Mouse (Mus musculus) lung, embryonic 15.5 days (tissue): ENCODE data around the gene Actr1a. TPM values are rescaled to one million over a fixed set of nuclear protein-coding genes. Genes with fewer than 3 reads are reported as not detected.
A peak's percentile ranks its signal among the peaks of the same experiment; 100 is the strongest.

ENCODE experiments used
- ATAC-seq: fragments of 200-750 bp; cut with Nextera tagmentation; 2 replicates; pipeline ENCODE4 v1.8.0; 2017; ENCODE audit warnings: moderate number of reproducible peaks, borderline replicate concordance; ENCODE audit not compliant: low FRiP score, low TSS enrichment; ENCODE audit errors: extremely low read depth
- H3K27ac ChIP-seq: fragments of 300-500 bp; sonication (generic); 2 replicates; pipeline ENCODE4 v1.5.1; 2015; ENCODE audit warnings: moderate library complexity, mild to moderate bottlenecking, inconsistent platforms
- H3K27me3 ChIP-seq: fragments of 300-500 bp; sonication (generic); 2 replicates; pipeline ENCODE4 v1.6.1; 2015; ENCODE audit warnings: inconsistent platforms
- H3K36me3 ChIP-seq: fragments of 300-500 bp; sonication (generic); 2 replicates; pipeline ENCODE4 v1.6.1; 2015; ENCODE audit warnings: inconsistent platforms
- H3K4me1 ChIP-seq: fragments of 300-500 bp; sonication (generic); 2 replicates; pipeline ENCODE4 v1.6.1; 2015; ENCODE audit warnings: inconsistent platforms
- H3K4me2 ChIP-seq: fragments of 300-500 bp; sonication (generic); 2 replicates; pipeline ENCODE4 v1.6.1; 2015; ENCODE audit warnings: inconsistent platforms, mild to moderate bottlenecking, moderate library complexity
- H3K4me3 ChIP-seq: fragments of 300-500 bp; sonication (generic); 2 replicates; pipeline ENCODE4 v1.5.1; 2015; ENCODE audit warnings: mild to moderate bottlenecking, inconsistent platforms
- H3K9ac ChIP-seq: fragments of 300-500 bp; sonication (generic); 2 replicates; pipeline ENCODE4 v1.6.1; 2015; ENCODE audit warnings: inconsistent platforms
- H3K9me3 ChIP-seq: fragments of 300-500 bp; sonication (generic); 2 replicates; pipeline ENCODE4 v1.6.1; 2016; ENCODE audit warnings: inconsistent platforms
- WGBS: fragments of 180-500 bp; shearing (Covaris S2); methylation state at CpG from one replicate; pipeline ENCODE4 v1.1.7; 2015; 5-methylcytosine and 5-hydroxymethylcytosine counted together
- polyA plus RNA-seq: library from polyadenylated mRNA; unstranded; fragments of >200 nt; fragmentation: Nextera tagmentation; extraction: Ambion mirVana; gene quantifications from 2 replicates; pipeline ENCODE4 v1.2.1, GENCODE M21; 2015

Gene Actr1a
- 137 and 139 TPM in 2 replicates for polyA plus RNA-seq

DNA sequence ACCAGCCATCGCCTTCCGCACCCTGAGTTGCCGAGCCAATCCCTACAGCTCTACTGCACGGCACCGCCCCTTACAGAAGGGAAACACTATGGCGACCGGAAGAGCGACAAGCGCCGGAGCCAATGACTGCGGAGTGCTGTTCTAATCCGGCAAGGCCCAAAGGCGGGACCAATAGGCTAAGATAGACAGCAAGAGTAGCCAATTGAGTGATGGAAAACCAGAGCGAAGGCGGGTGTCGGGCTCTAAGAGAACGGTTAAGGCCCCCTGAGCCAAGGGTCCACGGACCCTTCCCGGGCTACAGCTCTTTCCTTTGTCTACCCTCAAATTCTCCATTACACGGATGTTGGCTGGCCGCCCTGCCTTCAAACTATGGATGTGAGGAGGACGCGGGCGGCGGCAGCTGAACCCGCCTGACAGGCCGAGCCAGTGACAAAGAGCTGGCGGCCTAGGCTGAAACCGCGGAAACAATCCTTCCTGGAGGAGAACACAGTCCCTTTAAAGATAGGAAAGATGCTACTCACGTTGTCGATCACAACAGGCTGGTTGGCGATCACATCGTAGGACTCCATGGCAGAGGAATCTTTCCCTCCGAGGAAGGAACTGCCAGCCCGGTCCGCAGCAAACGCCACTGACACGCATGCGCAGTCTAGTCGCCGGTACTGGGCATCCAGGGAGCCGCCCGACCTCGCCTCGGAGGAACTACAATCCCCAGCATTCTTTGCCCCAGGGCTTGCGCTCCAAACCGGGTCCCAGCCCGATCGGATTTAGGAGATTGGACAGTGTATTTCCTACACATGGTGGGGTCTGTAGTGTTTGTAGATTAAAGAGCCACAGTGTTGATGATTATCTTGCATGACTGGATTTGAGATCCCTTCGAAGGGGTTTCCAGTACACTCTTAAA is at the start of gene Actr1a:
Gene Actr1a, minus strand, starts transcription at position 640 of the 901 bp plus-strand sequence.
- peak within 1 kb of the TSS; percentile 90 for H3K4me2 ChIP-seq
- peak within 1 kb of the TSS; percentile 55 for H3K27ac ChIP-seq
- no peaks in the 10 kb centered on the region for H3K36me3 ChIP-seq
- peak within 1 kb of the TSS; percentile 76 for H3K4me3 ChIP-seq
- WGBS = under 1% methylated on average over 51 of the region's 51 CpGs
- peak within 1 kb of the TSS; percentile 70 for H3K9ac ChIP-seq
- no peaks in the 10 kb centered on the region for H3K9me3 ChIP-seq
- no peaks in the 10 kb centered on the region for H3K27me3 ChIP-seq
- H3K4me1 ChIP-seq = peaks cover 53% of the 10 kb centered on the region
- peak; percentile 93 for ATAC-seq

DNA sequence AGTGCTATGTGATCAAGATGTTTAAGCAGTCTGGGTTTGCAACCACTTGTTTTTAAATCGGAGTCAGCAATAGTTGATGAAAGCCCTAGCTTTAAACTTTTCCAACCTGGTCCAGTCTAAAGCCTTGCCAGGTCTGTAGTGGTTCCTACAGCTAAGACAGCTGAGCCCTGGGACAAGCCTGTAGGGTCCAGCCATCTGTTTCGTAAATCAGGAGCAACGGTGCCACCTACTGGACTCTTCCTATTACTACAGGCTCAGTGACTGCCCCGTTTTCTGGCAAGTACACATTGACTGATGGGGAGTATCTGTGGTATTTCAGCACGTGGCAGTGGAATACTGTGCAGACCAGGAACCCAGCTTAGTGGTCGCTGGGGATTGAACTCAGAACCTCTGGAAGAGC is 48.7 kb upstream of the Actr1a start:
- ATAC-seq = peak; percentile 53; the same call in 1 of the 2 replicates
- no peak overlapping the region for H3K9ac ChIP-seq
- no peaks in the 10 kb centered on the region for H3K27me3 ChIP-seq
- WGBS = 6% methylated on average over 6 of the region's 6 CpGs
- H3K36me3 ChIP-seq = no peaks in the 10 kb centered on the region
- peaks cover 37% of the 10 kb centered on the region for H3K4me1 ChIP-seq
- no peak overlapping the region for H3K27ac ChIP-seq
- no peaks in the 10 kb centered on the region for H3K9me3 ChIP-seq
- no peak overlapping the region for H3K4me2 ChIP-seq
- H3K4me3 ChIP-seq = no peak overlapping the region

DNA sequence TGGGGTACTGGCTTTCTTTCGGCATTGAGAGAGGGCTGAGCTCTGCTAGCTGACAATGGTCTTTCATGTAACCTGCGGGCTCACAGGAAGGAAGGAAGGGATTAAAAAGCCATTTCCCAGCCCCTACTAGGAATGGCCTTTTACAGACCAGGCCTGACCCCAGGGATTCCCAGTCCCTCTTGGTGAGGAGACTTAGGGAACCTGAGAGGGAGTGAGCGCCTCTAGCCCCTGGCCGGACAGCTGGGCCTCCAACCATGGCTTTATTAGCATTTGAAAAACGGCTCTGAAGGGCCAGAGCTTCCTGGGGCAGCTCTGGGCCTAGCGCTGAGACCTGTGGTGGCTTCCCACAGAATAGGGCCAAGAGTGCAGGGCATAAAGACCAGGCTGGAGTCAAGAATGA is 48.0 kb upstream of the Actr1a start:
- Histone ChIP-seq H3K4me2 (no peak overlapping the region), H3K27ac (0 out of 2 replicates have a peak overlapping the region, but pooled peaks have one; percentile 3), H3K9ac (no peak overlapping the region), H3K27me3 (no peaks in the 10 kb centered on the region), H3K36me3 (no peaks in the 10 kb centered on the region), H3K4me1 (peaks cover 35% of the 10 kb centered on the region), H3K9me3 (no peaks in the 10 kb centered on the region), H3K4me3 (no peak overlapping the region)
- 49% methylated on average over 6 of the region's 6 CpGs for WGBS
- no peak for ATAC-seq

DNA sequence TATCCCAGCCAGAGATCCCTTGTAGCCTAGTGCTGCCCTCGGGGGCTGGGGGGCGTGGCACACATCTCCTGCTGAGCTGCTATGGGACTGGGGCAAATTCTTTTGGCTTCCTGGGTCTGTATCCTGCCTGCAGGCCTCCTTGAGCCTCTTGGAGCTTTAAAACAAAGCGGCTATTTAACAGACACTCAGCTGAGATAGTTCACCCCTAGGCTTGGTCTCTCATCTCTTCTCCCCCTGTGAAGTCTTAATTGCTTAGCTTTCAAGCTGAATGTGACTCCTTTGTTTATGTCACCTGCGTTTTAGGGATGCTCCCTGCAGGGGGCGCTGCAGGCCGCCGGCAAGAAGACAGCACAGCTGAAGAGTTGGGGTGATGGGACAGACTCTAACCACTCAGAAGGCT is 39.9 kb upstream of the Actr1a start:
- Histone ChIP-seq H3K4me3 (no peak overlapping the region), H3K27me3 (no peaks in the 10 kb centered on the region), H3K36me3 (no peaks in the 10 kb centered on the region), H3K4me1 (peaks cover 7% of the 10 kb centered on the region; the same call in 1 of the 2 replicates), H3K4me2 (no peak overlapping the region), H3K9me3 (no peaks in the 10 kb centered on the region), H3K9ac (no peak overlapping the region), H3K27ac (no peak overlapping the region)
- 20% methylated on average over 7 of the region's 7 CpGs for WGBS
- no peak for ATAC-seq

DNA sequence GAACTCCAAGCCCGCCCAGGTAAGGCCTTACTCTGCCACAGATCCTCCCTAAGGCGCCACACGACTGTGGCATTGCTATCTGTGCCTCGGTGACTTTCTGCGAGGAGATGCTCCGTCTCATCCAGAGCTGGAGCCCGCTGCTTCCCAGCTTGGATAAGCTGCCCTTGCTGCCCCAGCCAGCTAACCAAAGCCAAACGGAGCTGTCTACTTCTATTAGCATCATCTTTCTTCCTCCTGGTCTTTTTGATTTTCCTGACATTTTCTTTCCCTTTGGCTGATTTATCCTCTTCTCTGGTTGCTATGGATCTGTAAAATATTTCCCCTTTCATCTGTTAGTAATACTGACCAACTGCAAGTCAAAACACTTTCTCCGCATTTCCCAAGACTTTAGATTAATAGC is 39.0 kb upstream of the Actr1a start:
- Histone ChIP-seq H3K27ac (no peak overlapping the region), H3K9me3 (no peaks in the 10 kb centered on the region), H3K4me3 (no peak overlapping the region), H3K4me2 (no peak overlapping the region), H3K4me1 (peaks cover 7% of the 10 kb centered on the region; the same call in 1 of the 2 replicates), H3K36me3 (no peaks in the 10 kb centered on the region), H3K27me3 (no peaks in the 10 kb centered on the region), H3K9ac (no peak overlapping the region)
- ATAC-seq = no peak
- WGBS = 70% methylated on average over 9 of the region's 9 CpGs

DNA sequence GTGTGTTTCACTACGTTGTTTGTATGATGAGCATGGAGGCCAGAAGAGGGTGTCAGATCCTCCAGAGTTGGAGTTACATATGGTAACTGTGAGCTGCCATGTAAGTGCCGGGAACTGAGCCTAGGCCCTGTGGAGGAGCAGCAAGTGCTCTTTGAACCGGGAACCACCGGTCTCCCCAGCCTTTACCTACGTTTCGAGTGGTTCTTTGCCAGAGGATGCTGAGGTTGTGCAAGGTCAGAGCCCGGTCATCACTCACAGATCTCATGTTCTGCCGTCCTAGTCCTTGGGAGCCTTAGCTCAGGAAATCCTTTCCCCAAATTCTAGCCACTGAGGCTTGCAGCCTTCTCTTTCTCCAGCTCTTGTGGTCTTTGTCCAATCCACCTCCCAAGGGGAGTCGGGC is 38.6 kb upstream of the Actr1a start:
- Histone ChIP-seq H3K27me3 (no peaks in the 10 kb centered on the region), H3K36me3 (no peaks in the 10 kb centered on the region), H3K4me1 (peaks cover 7% of the 10 kb centered on the region; the same call in 1 of the 2 replicates), H3K9ac (no peak overlapping the region), H3K4me2 (no peak overlapping the region), H3K27ac (no peak overlapping the region), H3K4me3 (no peak overlapping the region), H3K9me3 (no peaks in the 10 kb centered on the region)
- 55% methylated on average over 9 of the region's 9 CpGs for WGBS
- no peak for ATAC-seq

DNA sequence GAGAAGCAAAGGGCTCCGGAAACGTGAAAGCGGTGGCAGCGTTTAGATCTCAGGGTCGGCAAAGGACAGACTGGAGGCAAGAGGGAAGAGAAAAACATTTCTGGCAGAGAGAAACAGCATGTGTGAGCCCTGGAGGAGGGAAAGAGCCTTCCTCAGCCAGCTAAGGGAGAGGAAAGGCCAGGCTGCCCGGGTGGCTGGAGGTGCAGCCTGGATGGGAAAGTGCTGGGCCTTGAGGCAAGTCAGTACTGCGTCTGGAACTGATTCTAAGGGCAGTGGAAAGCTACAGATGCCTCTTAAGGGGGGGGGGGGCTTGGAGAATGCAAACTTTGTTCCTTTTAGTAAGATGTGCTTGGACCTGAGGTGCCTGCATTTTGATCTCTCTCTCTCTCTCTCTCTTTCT is 38.2 kb upstream of the Actr1a start:
- no peaks in the 10 kb centered on the region for H3K27me3 ChIP-seq
- H3K4me3 ChIP-seq = no peak overlapping the region
- ATAC-seq = no peak
- no peaks in the 10 kb centered on the region for H3K9me3 ChIP-seq
- WGBS = 53% methylated on average over 7 of the region's 7 CpGs
- H3K9ac ChIP-seq = no peak overlapping the region
- H3K4me1 ChIP-seq = peaks cover 7% of the 10 kb centered on the region; the same call in 1 of the 2 replicates
- H3K27ac ChIP-seq = no peak overlapping the region
- no peaks in the 10 kb centered on the region for H3K36me3 ChIP-seq
- no peak overlapping the region for H3K4me2 ChIP-seq

DNA sequence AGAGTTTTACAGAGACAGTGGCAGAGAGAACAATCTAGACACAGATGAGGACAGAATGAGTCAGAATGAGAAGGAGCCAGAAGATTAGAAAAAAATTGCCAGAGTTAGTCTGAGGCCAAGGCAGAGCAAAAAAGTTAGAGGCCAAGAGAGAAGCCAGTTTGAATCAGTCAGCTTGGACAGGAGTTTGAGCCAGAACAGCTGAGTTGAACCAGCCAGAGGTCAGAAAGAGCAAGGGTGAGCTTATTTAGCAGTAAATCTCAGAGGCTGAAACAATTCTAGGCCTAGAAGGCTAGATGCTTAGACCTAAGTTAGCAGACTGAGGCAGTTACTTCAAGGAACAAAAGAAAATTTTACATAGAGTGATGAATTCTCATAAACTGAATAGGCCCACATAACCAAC is 33.7 kb upstream of the Actr1a start:
- no peak overlapping the region for H3K4me2 ChIP-seq
- peaks cover 4% of the 10 kb centered on the region; the same call in 1 of the 2 replicates for H3K4me1 ChIP-seq
- H3K4me3 ChIP-seq = no peak overlapping the region
- ATAC-seq = no peak
- 0 out of 2 replicates have a peak, but pooled peaks cover 20% of the 10 kb centered on the region for H3K36me3 ChIP-seq
- H3K9me3 ChIP-seq = no peaks in the 10 kb centered on the region
- no peaks in the 10 kb centered on the region for H3K27me3 ChIP-seq
- H3K27ac ChIP-seq = no peak overlapping the region
- no peak overlapping the region for H3K9ac ChIP-seq

DNA sequence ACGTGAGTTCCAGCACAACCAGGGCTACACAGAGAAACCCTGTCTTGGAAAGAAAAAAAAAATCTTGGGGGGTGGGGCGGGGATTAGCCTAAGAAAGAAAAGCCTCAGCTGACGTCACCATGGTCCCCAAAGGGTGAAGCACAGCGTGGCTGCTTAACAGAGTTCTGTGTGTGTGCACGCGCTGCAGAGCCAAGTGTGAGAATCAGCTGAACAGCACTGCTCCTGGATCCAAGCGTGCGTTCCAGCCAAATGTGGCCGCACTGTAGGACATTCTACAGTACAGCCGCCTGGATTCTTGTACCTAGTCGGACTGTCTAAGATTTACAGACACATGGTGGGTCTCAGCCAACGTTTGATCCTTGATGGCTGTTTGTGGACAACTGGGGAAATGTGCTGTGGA is 30.9 kb upstream of the Actr1a start:
- ATAC-seq = no peak
- H3K9me3 ChIP-seq = no peaks in the 10 kb centered on the region
- 84% methylated on average over 12 of the region's 12 CpGs for WGBS

DNA sequence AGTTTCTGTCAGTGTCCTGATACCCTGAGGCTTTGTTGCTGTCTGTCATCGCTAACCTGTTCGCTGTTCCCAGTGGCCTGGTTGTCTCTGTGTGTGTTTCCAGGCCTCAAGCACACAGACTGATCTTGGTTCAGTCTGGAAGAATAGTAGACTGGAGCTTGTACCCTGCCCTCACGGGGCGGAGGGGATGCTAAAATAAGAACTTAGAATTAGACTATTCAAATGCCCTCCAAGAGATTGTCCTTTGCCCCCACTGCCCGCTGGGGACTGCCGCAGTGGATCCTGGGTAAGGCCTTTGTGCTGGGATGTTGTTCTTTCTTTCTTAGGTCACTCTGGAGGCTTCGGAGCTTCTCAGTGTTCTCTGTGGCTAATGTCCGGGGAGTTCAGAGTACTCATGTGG is 29.7 kb upstream of the Actr1a start:
- Histone ChIP-seq H3K4me2 (no peak overlapping the region), H3K36me3 (0 out of 2 replicates have a peak, but pooled peaks cover 20% of the 10 kb centered on the region), H3K9ac (no peak overlapping the region), H3K9me3 (no peaks in the 10 kb centered on the region), H3K4me1 (peaks cover 31% of the 10 kb centered on the region), H3K27me3 (no peaks in the 10 kb centered on the region), H3K27ac (no peak overlapping the region), H3K4me3 (no peak overlapping the region)
- no peak for ATAC-seq
- 92% methylated on average over 8 of the region's 8 CpGs for WGBS

More for the DNA sequence above, 30.9 kb upstream of the Actr1a start:
- no peak overlapping the region for H3K9ac ChIP-seq
- H3K4me1 ChIP-seq = peaks cover 28% of the 10 kb centered on the region
- no peaks in the 10 kb centered on the region for H3K27me3 ChIP-seq
- no peak overlapping the region for H3K4me2 ChIP-seq
- 0 out of 2 replicates have a peak, but pooled peaks cover 20% of the 10 kb centered on the region for H3K36me3 ChIP-seq
- no peak overlapping the region for H3K4me3 ChIP-seq
- no peak overlapping the region for H3K27ac ChIP-seq

DNA sequence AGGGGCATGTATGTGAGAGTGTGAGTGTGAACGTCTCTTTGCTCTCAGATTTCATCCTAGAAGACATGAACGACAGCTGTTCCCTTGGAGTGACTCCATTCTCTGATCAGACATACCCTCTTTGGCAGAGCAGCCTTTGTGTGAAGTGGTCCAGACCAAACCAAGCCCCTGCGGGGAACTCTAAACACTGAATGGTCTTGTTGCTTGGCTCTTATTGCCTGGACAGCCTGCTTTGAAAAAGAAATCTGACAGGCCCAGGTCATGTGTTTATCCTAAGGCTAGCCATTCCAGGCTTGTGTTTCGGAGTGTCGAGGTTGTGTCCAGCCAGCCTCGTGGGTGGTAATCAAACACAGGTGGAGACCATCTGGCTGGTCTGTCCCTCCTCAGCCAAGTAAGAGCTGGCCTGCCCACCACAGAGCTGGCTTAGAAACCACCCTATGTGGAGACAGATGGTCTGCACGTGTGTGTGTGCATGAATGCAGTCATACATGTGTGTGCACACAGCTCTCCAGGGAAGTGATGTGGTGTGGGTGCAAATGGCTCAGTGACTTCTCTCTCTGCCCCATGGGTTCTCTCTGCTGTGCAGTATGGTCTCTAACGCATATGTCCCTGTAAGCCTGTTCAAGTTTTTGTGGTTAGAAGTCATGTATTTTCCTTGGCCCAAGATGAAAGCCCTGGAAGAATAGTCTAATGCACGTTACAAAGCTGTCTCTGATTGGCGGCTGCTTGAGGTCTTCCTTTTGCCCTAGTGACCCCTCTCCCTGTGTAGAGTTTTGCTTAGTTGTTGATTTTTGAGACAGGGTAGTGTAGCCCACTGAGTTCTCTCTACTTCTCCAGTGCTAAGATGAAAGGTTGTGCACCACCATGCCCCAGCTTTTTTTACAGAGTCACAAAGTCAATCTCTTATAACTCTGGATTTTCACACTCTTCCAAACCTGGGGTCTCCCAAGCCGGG is 27.1 kb upstream of the Actr1a start:
- peak overlapping the region; percentile 65 for H3K27ac ChIP-seq
- 34% methylated on average over 11 of the region's 11 CpGs for WGBS
- H3K4me3 ChIP-seq = no peak overlapping the region
- H3K9me3 ChIP-seq = no peaks in the 10 kb centered on the region
- H3K9ac ChIP-seq = no peak overlapping the region
- 0 out of 2 replicates have a peak, but pooled peaks cover 17% of the 10 kb centered on the region for H3K36me3 ChIP-seq
- peak; percentile 81 for ATAC-seq
- no peaks in the 10 kb centered on the region for H3K27me3 ChIP-seq
- H3K4me2 ChIP-seq = no peak overlapping the region
- peaks cover 37% of the 10 kb centered on the region for H3K4me1 ChIP-seq
